Mouse (Mus musculus) embryo, embryonic 10 days (tissue): ENCODE results near the gene Cmas.

Experiments used
- DNase-seq: peaks from one replicate; pipeline ENCODE4 v3.0.0-alpha.2; 2015; ENCODE audit warnings: low spot score

Cmas gene

DNA sequence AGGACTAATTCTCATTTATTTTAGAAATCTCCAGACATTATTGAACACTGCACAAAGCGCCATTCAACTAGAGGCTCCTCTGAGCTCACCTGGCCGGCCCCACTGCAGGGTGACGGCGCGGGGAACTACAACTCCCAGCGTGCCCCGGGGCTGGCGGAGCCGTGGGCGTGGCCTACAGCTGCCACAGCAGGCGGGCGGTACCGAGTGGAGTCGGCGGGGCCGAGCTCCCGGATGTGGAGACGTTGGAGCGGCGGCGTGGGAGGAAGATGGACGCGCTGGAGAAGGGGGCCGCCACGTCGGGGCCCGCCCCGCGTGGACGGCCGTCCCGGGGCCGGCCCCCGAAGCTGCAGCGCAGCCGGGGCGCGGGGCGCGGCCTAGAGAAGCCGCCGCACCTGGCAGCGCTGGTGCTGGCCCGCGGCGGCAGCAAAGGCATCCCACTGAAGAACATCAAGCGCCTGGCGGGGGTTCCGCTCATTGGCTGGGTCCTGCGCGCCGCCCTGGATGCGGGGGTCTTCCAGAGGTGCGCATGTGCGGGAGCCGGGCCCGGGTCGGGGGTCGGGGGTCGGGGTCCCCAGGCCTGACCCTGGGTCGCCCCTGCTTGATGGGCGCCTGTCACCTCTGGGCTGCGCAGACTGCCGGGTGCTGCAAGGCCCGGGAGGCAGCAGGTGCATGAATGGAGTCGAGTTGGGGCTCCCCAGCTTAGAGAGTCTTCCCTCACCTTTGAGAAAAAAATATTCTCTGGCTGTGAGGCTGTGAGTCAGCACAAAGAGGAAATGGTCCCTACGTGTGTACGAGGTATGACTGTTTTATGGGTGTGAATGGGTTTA, at the start of gene Cmas:
Gene Cmas (plus strand): TSS at position 180 of the 827 bp plus-strand sequence.
- peak; percentile 92 for DNase-seq

DNA sequence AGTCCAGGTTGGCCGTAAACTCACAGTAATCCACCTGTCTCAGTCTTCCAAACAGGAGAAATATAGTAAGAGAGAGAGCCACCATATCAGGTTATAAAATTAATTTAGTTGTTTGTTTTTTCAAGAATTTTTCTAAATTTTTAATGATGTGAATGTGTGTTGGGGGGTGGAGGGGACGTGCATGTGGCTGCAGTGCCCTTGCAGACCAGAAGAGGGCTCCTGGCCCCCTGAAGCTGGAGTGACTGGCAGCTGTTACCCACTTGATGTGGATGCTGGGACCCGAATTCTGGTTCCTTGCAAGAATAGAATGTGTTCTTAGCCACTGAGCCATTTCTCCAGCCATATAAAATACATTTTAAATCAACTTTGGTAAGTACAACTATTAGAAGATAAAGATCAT, 49.8 kb upstream of the Cmas start:
- DNase-seq: no peak

DNA sequence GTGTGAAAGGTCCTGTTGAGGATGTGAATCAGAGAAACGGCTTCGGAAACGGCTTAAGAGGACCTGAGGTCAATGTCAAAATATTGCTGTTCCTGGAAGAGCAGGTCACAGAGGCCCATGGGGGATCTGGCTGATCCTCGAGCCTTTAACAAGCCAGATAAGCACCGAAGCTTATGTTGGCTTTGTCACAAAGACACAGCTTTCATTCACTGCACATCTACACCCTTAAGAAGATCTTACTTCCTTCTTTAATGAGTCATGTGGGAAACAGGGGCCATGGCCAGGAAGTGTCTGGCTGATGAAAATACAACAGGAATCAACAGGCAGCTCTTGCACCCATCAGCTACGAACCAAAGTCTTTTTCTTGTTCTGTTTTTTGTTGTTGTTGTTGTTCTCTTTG, 48.1 kb upstream of the Cmas start:
- no peak for DNase-seq

DNA sequence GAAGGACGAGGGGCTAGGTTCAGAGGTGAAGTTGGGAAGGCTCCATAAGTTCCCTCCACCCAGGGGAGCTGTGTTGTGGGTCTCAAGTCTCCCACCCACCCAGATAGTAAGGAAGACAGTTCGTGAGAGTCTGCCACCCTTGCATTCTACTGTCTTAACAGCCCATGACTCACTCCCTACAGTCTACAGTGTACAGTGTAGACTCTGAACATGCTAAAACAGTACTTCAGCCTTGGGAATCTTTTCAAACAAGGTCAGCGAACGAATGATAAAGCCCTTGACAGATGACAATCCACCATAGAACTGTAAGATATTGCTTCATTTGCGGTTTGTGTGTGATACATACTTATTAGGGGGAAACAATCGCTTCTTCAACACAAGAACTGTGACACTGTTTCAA, 45.8 kb upstream of the Cmas start:
- DNase-seq: no peak

DNA sequence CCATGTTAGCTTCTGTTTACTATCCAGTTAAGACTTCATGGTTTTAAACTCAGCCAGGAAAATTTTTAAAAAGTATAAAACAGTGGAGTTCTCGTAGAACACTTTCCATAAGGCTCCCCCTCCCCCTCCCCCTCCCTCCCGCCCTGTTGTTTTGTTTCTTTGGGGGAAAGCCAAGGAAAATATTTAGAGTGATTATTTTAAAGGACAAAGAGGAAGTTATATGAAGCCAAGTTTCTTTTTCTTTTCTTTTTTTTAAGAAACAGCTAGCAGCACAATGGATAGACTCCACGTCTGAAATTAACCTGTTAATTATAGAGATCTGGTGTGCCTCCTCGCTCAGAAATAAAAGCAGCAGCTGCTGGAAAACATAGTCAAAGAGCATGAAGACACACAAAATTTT, 45.4 kb upstream of the Cmas start:
- no peak for DNase-seq

DNA sequence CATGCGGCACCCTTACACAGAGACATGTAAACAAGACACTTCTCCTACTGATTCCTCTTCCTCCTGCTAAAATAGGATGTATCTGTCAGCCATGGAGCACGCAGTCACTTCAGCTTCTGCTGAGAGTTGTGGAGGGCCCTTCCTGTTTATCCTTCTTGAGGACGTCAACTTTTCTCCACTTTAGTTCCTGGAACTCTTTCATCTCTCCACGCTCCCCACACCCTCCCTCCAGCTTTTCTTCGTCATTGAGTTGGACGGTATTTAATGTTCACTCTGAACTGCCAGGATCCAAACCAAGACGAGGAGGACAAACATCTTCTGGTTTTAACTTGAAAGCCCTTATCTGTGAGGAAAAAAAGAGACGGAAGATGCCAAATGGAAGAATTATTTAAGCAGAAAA, 41.5 kb upstream of the Cmas start:
- DNase-seq: no peak

DNA sequence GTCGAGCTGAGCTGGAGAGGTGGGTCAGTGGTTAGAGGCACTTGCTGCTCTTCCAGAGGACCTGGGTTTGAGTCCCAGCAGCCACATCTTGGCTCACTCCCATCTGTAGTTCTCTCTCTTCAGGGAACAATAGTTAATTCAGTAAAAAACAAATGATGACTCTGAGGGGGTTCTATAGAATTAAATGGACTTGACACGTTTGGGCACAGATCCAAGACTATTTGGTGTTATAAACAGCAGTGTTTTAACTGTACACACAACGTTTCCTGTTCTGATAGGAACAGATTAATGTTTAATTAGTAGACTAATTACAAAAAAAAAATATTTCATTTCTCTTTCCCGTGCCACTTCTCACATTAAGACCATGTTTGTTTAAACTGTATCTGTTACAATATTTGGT, 39.3 kb upstream of the Cmas start:
- DNase-seq: no peak

- no peak for DNase-seq
Observed at GRCm38 (mm10) chr6:142718167-142718566, 38.3 kb upstream of the Cmas start.

DNA sequence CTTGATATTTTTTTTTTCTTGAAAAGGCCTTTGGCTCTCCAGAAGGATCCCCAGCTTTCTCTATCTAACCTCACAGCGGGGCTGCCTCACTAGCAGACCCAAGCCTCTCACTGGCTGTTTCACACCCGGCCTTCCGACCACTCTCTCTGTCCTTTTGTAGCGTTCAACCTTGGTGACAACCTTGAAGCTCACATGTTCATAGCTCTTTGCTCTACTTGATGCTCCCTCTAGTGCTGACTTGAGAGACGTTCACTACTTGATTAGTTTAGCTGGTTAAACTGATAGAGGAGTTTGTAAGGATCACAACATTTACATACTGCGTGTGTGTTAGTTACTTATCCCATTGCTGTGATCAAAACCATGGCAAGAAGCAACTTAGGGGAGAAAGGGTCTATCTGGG, 35.8 kb upstream of the Cmas start:
- DNase-seq: no peak

DNA sequence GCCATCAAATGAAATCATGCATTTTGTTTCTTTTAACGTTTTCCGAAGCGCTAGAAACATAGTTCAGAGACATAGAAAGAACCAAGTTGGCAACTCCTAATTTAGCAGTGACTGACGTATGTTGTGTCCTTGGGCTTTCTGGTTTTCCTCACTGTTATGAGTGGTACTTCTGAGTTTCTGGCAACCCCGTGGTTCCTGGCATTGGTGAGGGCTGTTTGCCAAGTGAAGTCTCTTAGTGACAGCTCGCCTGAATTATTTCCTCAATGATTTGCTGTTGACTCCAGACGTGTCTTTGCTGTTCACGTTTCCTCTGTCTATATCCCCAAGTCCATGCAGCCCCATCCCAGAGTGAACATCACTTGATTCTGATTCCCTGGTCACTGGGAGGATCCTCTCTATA, 34.8 kb upstream of the Cmas start:
- DNase-seq: no peak

DNA sequence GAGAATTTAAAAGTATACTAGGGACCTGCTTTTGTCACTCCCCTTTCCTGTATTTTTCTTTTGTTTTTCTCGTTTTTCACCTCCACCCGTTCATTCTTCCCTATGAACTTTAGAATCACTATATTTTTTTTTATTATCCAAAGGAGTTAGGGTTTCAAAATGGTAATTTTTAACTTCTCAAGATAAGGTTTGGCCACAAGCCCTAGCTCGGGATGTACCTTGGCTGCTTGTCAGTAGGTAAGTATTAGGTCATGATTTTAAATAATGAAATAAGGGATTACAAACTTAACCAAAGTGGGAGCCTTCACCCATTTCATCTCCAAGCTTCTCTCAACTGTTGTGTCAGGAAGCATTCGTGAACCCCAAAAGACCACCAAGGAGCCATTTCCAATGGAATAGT, 30.5 kb upstream of the Cmas start:
- no peak for DNase-seq

- DNase-seq: no peak
Observed at GRCm38 (mm10) chr6:142732567-142733290, 23.8 kb upstream of the Cmas start.

GRCm38 (mm10) chr6:142735302-142736005, 21.0 kb upstream of the Cmas start:
- peak; percentile 84 for DNase-seq

DNA sequence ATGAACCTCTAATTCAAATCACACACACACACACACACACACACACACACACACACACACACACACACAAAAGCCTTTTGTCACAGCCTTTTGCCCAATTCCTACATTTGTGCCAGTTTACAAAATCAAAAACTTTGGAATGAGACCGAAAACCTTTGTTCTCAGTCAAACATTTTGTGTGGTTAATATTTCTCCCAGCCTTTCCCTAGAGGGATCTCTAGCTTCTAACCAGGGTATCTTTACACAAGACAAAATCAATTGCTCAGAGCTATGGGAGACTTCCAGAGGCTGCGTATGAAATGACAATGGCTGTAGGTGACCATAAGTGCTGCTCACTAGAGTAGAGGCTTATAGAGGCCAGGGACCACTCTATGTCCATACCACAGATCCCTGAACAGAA, 18.3 kb upstream of the Cmas start:
- no peak for DNase-seq

DNA sequence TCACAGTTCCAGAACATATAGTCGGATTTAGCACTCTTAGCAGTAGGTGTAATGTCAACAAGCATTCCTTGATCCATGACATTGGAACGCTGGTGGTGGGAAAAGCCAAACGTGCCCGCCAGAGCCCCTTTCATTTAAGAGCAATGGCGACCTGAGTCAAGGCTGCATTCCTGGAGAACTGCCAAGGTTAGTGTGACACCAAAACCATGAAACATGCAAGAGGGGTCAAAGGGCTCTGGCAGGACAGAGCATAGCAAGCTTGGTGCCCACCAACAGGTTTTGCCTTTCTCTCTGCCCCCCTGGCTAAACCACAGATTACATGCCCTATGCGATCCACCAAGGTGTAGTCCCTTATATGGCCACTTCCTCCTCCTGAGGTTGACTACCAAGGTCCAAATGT, 17.8 kb upstream of the Cmas start:
- no peak for DNase-seq

DNA sequence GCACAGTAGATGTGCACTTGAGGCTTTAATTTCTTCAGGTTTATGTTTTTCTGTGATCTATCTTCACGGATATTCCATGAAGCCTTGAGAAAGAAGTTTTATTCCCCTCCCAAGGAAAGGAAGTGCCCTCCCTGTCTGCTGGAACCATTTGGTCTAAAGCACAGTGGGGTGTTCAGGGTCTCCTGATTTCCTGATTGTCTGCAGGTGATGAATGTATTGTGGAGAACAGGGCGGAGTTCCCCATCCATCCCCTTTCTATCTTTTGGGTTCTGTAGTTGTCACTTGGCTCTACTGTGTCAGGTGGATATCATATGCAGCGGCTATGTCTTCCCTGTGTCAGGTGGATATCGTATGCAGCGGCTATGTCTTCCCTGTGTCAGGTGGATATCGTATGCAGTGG, 14.7 kb upstream of the Cmas start:
- DNase-seq: no peak

- DNase-seq: no peak
Observed at GRCm38 (mm10) chr6:142743193-142743592, 13.3 kb upstream of the Cmas start.

DNA sequence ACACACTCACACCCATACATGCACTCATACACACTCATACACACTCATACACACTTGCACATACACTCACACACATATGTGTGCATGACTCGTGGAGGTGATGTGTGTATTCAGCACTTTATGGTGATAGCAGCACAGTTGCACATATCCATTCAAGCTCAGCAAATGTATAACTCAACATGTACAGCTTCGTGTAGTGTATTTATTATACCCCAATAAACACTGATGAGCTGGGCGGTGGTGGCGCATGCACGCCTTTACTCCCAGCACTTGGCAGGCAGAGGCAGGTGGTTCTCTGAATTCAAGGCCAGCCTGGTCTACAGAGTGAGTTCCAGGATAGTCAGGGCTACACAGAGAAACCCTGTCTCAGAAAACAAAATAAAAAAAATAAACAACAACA, 11.0 kb upstream of the Cmas start:
- DNase-seq: no peak

DNA sequence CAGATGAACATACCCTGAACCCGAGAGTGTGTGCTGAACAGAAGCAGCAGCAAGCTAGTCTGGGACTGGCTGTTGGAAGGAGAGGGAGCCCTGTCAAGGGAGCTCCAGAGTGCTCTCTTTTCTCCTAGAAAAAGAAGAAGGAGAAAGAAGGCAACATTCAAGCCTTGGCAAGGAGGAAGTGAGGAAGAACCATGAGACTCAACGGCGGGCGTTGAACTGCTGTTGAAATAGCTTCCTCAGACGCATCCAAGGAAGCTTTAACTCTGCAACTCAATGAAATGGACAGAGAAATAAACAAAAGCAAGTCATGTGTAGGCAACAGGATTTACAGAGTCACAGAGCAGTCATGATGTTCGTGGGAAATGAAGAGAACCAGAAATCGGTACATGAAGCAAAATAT, 9.7 kb upstream of the Cmas start:
- DNase-seq: no peak

- no peak for DNase-seq
Observed at GRCm38 (mm10) chr6:142747165-142747564, 9.3 kb upstream of the Cmas start.

GRCm38 (mm10) chr6:142748057-142748708, 8.3 kb upstream of the Cmas start:
- DNase-seq: no peak

DNA sequence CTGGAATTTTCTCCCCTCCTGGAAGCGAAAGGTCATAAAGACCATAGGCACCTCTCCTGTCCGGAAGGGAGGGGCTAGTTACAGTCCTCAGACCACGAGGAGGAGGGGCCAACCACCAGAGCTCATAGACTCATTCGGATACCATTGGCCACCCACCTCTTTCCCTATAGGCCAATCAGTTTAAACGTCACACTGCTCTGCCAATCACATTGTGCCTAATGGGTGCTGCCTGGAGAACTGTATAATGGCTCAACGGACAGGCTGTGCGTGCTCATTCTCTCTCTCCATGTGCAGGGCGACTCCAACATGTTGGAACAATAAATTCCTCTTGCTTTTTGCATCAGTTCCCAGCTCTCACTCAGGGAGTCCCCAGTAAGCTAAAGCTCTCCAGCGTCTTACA, 5.1 kb upstream of the Cmas start:
- peak; percentile 26 for DNase-seq
